Mouse (Mus musculus) C2C12 (cell line): ENCODE measurements at regions not wholly inside any gene's neighbourhood (a gene's known extent, or its start where the extent isn't known, plus 50 kb on each side); places are given as distances from the start of the nearest gene placed in this dataset.

Source experiments
- H3K27me3 ChIP-seq: one replicate; pipeline ENCODE4 v1.6.1; 2011; ENCODE audit not compliant: control insufficient read depth, insufficient read depth, insufficient read length
- H3K36me3 ChIP-seq: one replicate; pipeline ENCODE4 v1.6.1; 2011; ENCODE audit not compliant: control insufficient read depth, insufficient read depth
- H3K4me3 ChIP-seq: one replicate; pipeline ENCODE4 v1.5.1; 2011; ENCODE audit warnings: mild to moderate bottlenecking, control low read depth; ENCODE audit not compliant: poor library complexity, insufficient read depth, severe bottlenecking
- H3K79me2 ChIP-seq: one replicate; pipeline ENCODE4 v1.6.1; 2011; ENCODE audit not compliant: control insufficient read depth, insufficient read depth
- H3K79me3 ChIP-seq: one replicate; pipeline ENCODE4 v1.6.1; 2011; ENCODE audit warnings: low read depth, control low read depth
- H3ac ChIP-seq: one replicate; pipeline ENCODE3; 2011; ENCODE audit warnings: low read depth; ENCODE audit not compliant: control insufficient read depth, insufficient read length
- CEBPB ChIP-seq: IDR thresholded peaks from one replicate; pipeline ENCODE4 v1.6.1; 2011; ENCODE audit warnings: low read depth, mild to moderate bottlenecking, control low read depth, moderate library complexity
- CTCF ChIP-seq: IDR thresholded peaks from one replicate; pipeline ENCODE4 v1.5.1; 2011; ENCODE audit not compliant: control insufficient read depth, insufficient read depth, insufficient read length
- FOSL1 ChIP-seq: IDR thresholded peaks from one replicate; pipeline ENCODE4 v1.8.0; 2011; ENCODE audit warnings: mild to moderate bottlenecking, low read length; ENCODE audit not compliant: poor library complexity, insufficient read depth, severe bottlenecking
- MAX ChIP-seq: IDR thresholded peaks from one replicate; pipeline ENCODE4 v1.6.1; 2011; ENCODE audit warnings: mild to moderate bottlenecking, control low read depth
- MYOD1 ChIP-seq: IDR thresholded peaks from one replicate; pipeline ENCODE4 v1.6.1; 2011; ENCODE audit warnings: low read depth; ENCODE audit not compliant: control insufficient read depth, insufficient read length
- MYOG ChIP-seq: IDR thresholded peaks from one replicate; pipeline ENCODE4 v1.6.1; 2011; ENCODE audit not compliant: control insufficient read depth, insufficient read length; ENCODE audit errors: extremely low read depth
- USF1 ChIP-seq: IDR thresholded peaks from one replicate; pipeline ENCODE4 v1.6.1; 2011; ENCODE audit warnings: low read depth, mild to moderate bottlenecking, control low read depth, moderate library complexity

DNA sequence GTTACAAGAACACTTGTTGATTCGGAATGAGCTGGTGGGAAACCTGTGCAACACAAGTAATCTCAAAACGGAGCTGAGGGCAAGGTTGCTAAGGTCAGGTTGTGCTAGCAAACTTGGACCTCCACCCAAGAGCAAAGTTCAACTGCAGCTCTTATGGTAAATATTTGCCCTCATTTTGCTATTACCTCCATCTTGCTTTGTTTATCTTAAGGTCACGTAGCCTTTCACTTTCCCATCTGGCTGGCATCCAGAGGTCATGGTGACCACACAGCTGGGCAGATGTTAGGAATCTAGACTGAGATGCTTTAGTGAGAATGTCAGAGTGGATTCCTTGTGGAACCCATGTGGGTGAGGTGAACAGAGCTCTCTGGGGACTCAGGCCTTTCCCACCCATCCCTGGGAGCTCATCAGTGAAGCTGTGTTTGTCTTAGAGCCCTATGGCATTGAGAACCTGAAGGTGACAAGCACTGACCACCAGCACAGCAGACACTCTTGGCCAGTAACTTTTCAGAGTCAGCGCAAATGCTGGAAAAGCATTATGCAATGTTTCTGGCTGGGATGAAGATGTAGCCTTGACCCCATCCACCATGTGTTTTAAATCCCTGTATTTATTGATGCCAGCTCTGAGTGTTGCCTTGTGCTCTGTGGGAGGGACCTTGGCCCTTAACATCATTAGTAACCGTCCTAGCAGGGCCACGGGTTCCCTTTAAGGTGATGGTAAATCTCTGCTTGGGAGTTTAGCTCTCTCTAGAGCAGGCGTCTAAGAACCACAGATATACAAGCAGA is 131.4 kb downstream of the Cxcl12 start:
- no peak overlapping the region for H3ac ChIP-seq
- TF ChIP-seq MAX, result no peak
- no peak for TF ChIP-seq USF1
- no peak for TF ChIP-seq FOSL1
- TF ChIP-seq CTCF, result no peak
- TF ChIP-seq MYOG, result no peak
- no peak for TF ChIP-seq CEBPB
- TF ChIP-seq MYOD1, result no peak
- no peaks in the 10 kb centered on the region for H3K79me2 ChIP-seq
- H3K4me3 ChIP-seq, result no peak overlapping the region
- no peaks in the 10 kb centered on the region for H3K79me3 ChIP-seq
- no peaks in the 10 kb centered on the region for H3K36me3 ChIP-seq
- no peaks in the 10 kb centered on the region for H3K27me3 ChIP-seq

DNA sequence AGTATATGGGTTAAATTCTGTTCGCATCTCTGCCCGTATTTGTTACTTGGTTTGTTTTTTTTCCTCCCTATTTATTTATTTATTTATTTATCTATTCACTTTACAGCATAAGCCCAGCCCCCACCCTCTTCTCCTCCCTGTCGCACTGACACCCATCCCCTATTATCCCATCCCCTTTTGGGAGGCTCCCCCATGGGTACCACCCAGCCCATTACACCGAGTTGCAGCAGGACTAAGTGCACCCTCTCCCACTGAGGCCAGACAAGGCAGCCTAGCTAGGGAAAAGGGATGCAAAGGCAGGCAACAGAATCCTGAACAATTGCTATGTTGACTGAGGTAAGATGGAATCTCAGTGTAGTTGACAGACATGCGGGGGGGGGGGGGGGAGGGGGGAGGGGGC is 135.0 kb downstream of the Cxcl12 start:
- no peak for TF ChIP-seq MYOG
- no peaks in the 10 kb centered on the region for H3K27me3 ChIP-seq
- H3K36me3 ChIP-seq, result no peaks in the 10 kb centered on the region
- no peak overlapping the region for H3ac ChIP-seq
- H3K4me3 ChIP-seq, result no peak overlapping the region
- H3K79me2 ChIP-seq, result no peaks in the 10 kb centered on the region
- no peaks in the 10 kb centered on the region for H3K79me3 ChIP-seq

DNA sequence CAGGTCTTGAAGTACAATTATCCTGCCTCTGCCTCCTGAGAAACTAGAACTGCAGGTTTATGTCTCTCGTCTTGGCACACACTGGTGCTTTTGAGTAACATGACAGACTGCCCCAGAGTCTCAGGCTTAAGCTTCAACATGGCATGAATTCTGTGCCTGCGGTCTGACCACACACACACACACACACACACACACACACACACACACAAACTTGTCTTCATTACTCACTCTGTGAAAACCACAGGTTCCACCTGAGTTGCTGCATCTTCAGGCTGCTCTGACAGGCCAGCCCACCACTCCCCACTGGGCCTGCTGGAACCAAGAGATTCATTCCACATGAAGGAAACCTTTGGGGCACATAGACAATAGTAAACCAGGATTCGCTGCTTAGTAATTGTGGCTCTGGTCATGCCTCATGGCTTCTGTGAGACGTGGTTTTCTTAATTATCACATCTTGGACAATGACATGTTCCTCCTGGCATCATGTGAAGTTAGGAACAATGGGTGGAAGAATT is 137.5 kb downstream of the Cxcl12 start:
- Histone ChIP-seq H3K27me3 (peaks cover 3% of the 10 kb centered on the region), H3K4me3 (no peak overlapping the region), H3ac (no peak overlapping the region), H3K79me3 (no peaks in the 10 kb centered on the region), H3K36me3 (no peaks in the 10 kb centered on the region), H3K79me2 (no peaks in the 10 kb centered on the region)
- no peak for TF ChIP-seq MAX
- TF ChIP-seq USF1, result no peak
- TF ChIP-seq MYOG, result no peak
- TF ChIP-seq CEBPB, result no peak
- TF ChIP-seq MYOD1, result no peak
- no peak for TF ChIP-seq CTCF
- no peak for TF ChIP-seq FOSL1

DNA sequence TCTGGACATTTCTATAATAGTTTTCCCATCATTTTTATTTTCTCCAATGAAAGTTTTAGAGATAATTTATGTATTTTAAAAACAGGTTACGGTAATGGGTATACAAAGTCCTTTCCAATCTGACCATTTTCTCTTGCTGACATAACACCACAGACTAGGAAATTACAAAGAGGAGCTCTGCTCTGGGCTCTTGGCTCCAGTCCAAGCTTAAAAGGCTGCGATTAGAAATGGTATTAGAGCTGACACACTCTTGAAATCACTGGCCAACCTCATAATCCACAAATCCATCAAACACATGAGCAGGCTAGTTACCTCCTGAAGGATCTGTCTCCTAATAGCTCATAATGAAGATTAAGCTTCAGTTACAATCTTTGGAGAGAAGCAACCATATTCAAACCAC is 140.3 kb downstream of the Cxcl12 start:
- H3K4me3 ChIP-seq, result no peak overlapping the region
- TF ChIP-seq CEBPB (no peak), MAX (no peak), MYOG (no peak)
- H3K79me2 ChIP-seq, result no peaks in the 10 kb centered on the region
- peaks cover 3% of the 10 kb centered on the region for H3K27me3 ChIP-seq
- no peaks in the 10 kb centered on the region for H3K79me3 ChIP-seq
- H3ac ChIP-seq, result no peak overlapping the region
- H3K36me3 ChIP-seq, result no peaks in the 10 kb centered on the region

DNA sequence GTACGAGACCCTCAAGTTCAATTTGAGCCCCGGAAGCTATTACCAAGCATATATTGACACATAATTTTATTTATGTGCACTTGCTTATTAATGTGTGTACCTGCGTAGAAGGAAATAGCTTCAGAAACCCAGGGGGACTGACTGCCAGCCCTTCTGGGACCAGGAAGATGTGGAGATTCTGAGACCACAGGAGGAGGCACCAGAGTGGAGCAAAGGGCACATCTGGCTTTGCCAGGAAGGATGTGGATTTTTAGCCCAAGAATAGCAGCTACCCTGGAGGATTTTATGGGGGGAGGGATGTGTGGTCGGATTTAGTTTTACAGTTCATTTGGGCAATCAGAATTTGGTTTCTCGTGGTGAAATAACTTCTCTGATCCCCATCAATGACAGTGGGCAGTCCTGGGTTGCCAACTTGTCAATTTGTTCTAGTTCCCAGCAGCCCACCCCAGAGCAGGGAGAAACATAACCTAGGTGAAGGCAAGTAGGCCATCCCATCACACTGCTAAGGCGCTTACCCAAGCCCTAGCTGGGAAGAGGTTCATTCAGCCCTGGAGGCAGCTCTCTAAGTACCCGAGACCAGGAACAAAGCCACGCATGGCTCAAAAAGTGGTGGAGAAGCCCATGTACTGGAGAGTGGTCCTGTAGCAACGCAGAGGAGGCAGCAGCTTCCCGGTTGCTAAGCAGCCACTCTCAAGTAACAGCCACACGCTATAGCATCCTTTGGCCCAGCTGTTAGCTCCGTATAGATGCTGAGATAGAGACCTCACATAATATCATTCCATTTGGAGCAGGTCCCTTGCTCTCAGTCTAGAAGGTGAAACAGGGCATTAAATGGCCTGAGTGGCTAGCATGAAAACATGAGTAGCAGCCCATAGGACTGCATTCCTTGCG is 144.8 kb downstream of the Cxcl12 start:
- Histone ChIP-seq H3K27me3 (peaks cover 3% of the 10 kb centered on the region), H3ac (no peak overlapping the region), H3K36me3 (no peaks in the 10 kb centered on the region), H3K79me3 (no peaks in the 10 kb centered on the region), H3K4me3 (no peak overlapping the region), H3K79me2 (no peaks in the 10 kb centered on the region)
- TF ChIP-seq MYOD1 (no peak), CTCF (no peak), CEBPB (no peak), MYOG (no peak), USF1 (no peak)
